Mouse (Mus musculus): ENCODE data around the gene Odf3l2. TPM values are rescaled to one million over a fixed set of nuclear protein-coding genes. Genes with fewer than 3 reads are reported as not detected.

Odf3l2 gene
- not detected in 2 replicates for polyA plus RNA-seq (2015; fragmentation: Nextera tagmentation; extraction: Ambion mirVana)

GRCm38 (mm10) chr10:79645711-79646110, at the start of gene Odf3l2:
Gene Odf3l2, minus strand, starts transcription at chr10:79645738.
- H3K4me1 ChIP-seq = no peaks in the 10 kb centered on the region
- H3K9ac ChIP-seq = no peak within 1 kb of the TSS
- no peaks in the 10 kb centered on the region for H3K27me3 ChIP-seq
- 58% methylated on average over 8 of the region's 8 CpGs for WGBS
- H3K9me3 ChIP-seq = no peaks in the 10 kb centered on the region
- no peak within 1 kb of the TSS for H3K4me3 ChIP-seq
- H3K4me2 ChIP-seq = no peak within 1 kb of the TSS
- no peak for ATAC-seq (ENCODE audit: borderline replicate concordance, extremely low read depth, low FRiP score, low TSS enrichment)
- H3K36me3 ChIP-seq = no peaks in the 10 kb centered on the region
- H3K27ac ChIP-seq = no peak within 1 kb of the TSS

GRCm38 (mm10) chr10:79694379-79694655, 48.8 kb upstream of the Odf3l2 start:
- H3K4me2 ChIP-seq = no peak overlapping the region
- no peak overlapping the region for H3K27ac ChIP-seq
- ATAC-seq (ENCODE audit: borderline replicate concordance, extremely low read depth, low FRiP score, low TSS enrichment) = no peak
- H3K4me3 ChIP-seq = no peak overlapping the region
- WGBS = 72% methylated on average over 6 of the region's 6 CpGs
- H3K27me3 ChIP-seq = no peaks in the 10 kb centered on the region
- H3K9me3 ChIP-seq = no peaks in the 10 kb centered on the region
- peaks cover 33% of the 10 kb centered on the region for H3K4me1 ChIP-seq
- no peak overlapping the region for H3K9ac ChIP-seq
- H3K36me3 ChIP-seq = peaks cover under 1% of the 10 kb centered on the region; the same call in 1 of the 2 replicates

DNA sequence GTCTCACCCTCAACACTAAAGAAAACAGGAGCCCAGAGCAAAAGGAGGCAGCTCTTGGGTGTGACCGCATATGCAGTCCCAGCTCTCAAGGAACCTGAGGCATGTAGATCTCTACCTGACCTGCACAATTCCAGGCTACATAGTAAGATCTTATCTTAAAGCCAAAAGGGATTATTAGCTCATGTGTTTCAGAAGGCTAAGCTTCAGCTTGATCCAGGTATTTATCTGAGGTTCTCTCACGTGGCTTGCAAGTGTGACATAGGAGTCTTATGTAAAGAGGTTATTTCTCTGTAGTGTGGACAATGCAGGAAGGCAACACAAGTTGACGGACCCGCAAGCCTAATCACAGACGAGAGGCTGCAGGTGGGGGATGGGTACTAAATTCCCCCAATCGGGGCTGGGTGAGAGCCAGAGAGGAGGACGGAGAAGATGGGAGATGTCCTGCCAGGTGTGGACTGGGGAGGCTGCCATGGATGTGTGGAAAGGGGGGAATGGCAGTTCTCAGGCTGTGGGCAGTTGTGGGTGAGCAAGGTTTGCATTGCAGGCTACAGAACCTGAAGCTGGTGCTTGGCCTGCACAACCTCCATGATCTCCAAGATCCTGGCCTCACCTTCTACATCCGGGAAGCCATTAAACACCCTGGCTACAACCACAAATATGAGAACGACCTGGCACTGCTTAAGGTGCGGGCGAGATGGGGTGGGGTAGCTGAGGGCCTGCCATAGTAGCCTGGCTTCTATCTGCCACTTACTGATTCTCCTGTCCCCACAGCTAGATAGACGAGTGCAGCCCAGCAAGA, 48.2 kb upstream of the Odf3l2 start:
- Histone ChIP-seq H3K27ac (no peak overlapping the region), H3K36me3 (peaks cover 6% of the 10 kb centered on the region), H3K4me1 (peaks cover 33% of the 10 kb centered on the region), H3K4me3 (no peak overlapping the region), H3K9ac (no peak overlapping the region), H3K9me3 (no peaks in the 10 kb centered on the region), H3K4me2 (no peak overlapping the region), H3K27me3 (no peaks in the 10 kb centered on the region)
- WGBS = 63% methylated on average over 12 of the region's 12 CpGs
- no peak for ATAC-seq (ENCODE audit: borderline replicate concordance, extremely low read depth, low FRiP score, low TSS enrichment)

DNA sequence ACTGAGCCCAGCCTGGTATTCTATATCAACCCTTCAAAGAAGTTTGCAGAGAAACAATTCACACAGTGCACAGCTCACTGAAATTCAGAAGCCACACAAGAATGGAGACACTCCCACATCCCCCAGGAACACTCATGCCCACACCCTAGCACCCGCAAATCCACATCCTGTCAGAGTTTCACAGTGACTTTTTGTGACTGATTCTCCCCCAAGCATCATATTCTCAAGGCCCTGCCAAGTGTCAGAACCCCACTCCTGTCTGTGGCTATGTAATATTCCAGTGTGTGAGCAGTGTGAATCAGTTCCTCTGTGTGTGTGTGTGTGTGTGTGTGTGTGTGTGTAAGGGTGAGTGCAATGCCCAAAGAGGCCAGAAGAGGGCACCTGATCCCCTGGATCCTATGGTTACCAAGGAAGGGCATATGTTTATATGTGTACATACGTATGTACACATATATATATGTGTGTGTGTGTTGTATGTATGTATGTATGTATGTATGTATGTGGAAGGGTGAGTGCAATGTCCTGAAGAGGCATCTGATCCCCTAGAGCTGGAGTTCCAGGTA, 46.5 kb upstream of the Odf3l2 start:
- Histone ChIP-seq H3K9ac (no peak overlapping the region), H3K4me3 (no peak overlapping the region), H3K36me3 (peaks cover 23% of the 10 kb centered on the region), H3K4me1 (peaks cover 18% of the 10 kb centered on the region), H3K27ac (no peak overlapping the region), H3K27me3 (no peaks in the 10 kb centered on the region), H3K4me2 (no peak overlapping the region), H3K9me3 (no peaks in the 10 kb centered on the region)
- 93% methylated on average over 2 of the region's 2 CpGs for WGBS
- ATAC-seq (ENCODE audit: borderline replicate concordance, extremely low read depth, low FRiP score, low TSS enrichment) = no peak

GRCm38 (mm10) chr10:79689178-79689577, 43.6 kb upstream of the Odf3l2 start:
- H3K9me3 ChIP-seq = no peaks in the 10 kb centered on the region
- no peaks in the 10 kb centered on the region for H3K27me3 ChIP-seq
- peaks cover 2% of the 10 kb centered on the region; the same call in 1 of the 2 replicates for H3K4me1 ChIP-seq
- WGBS = 84% methylated on average over 3 of the region's 3 CpGs
- H3K27ac ChIP-seq = no peak overlapping the region
- no peak for ATAC-seq (ENCODE audit: borderline replicate concordance, extremely low read depth, low FRiP score, low TSS enrichment)
- H3K4me3 ChIP-seq = no peak overlapping the region
- no peak overlapping the region for H3K9ac ChIP-seq
- H3K36me3 ChIP-seq = peaks cover 52% of the 10 kb centered on the region
- H3K4me2 ChIP-seq = no peak overlapping the region

DNA sequence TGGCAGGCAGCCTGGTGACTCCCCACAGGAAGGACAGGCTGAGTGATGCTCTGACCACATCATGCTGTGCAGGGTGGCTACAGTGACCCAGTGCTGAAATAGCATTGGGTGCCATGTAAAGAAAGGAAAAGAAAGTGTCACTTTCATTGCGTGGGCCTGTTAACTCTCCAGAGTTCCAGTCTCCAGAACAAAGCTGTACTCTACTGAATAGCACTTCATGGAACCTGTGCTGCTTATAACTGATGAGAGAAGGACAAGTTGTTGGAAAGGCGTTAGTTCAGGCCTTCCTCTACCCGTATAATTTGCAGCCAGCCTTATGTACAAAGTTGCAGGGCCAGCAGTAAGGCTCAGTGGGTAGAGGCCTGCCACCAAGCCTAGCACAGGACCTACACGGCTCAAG, 43.2 kb upstream of the Odf3l2 start, which contains the start of gene Gzmm:
Gene Gzmm (plus strand): TSS at position 301 of the 400 bp plus-strand sequence.
- Histone ChIP-seq H3K27me3 (no peaks in the 10 kb centered on the region), H3K9me3 (no peaks in the 10 kb centered on the region), H3K4me1 (peaks cover 7% of the 10 kb centered on the region), H3K4me3 (no peak within 1 kb of the TSS), H3K9ac (no peak within 1 kb of the TSS), H3K36me3 (peaks cover 54% of the 10 kb centered on the region), H3K27ac (no peak within 1 kb of the TSS), H3K4me2 (no peak within 1 kb of the TSS)
- WGBS = 82% methylated on average over 4 of the region's 4 CpGs
- no peak for ATAC-seq (ENCODE audit: borderline replicate concordance, extremely low read depth, low FRiP score, low TSS enrichment)

GRCm38 (mm10) chr10:79687513-79687912, 42.0 kb upstream of the Odf3l2 start:
- no peak overlapping the region for H3K27ac ChIP-seq
- no peaks in the 10 kb centered on the region for H3K9me3 ChIP-seq
- ATAC-seq (ENCODE audit: borderline replicate concordance, extremely low read depth, low FRiP score, low TSS enrichment) = no peak
- H3K36me3 ChIP-seq = peaks cover 54% of the 10 kb centered on the region
- H3K9ac ChIP-seq = no peak overlapping the region
- no peak overlapping the region for H3K4me3 ChIP-seq
- no peaks in the 10 kb centered on the region for H3K27me3 ChIP-seq
- peaks cover 16% of the 10 kb centered on the region for H3K4me1 ChIP-seq
- H3K4me2 ChIP-seq = no peak overlapping the region
- WGBS = 98% methylated on average over 6 of the region's 6 CpGs

- Histone ChIP-seq H3K36me3 (peaks cover 54% of the 10 kb centered on the region), H3K4me1 (peaks cover 16% of the 10 kb centered on the region), H3K4me2 (no peak overlapping the region), H3K27me3 (no peaks in the 10 kb centered on the region), H3K9me3 (no peaks in the 10 kb centered on the region), H3K9ac (no peak overlapping the region), H3K27ac (no peak overlapping the region), H3K4me3 (no peak overlapping the region)
- WGBS = 88% methylated on average over 1 of the region's 1 CpGs
- no peak for ATAC-seq (ENCODE audit: borderline replicate concordance, extremely low read depth, low FRiP score, low TSS enrichment)
These were observed 41.2 kb upstream of the Odf3l2 start for GRCm38 (mm10) chr10:79686691-79687090.

- Histone ChIP-seq H3K36me3 (peaks cover 54% of the 10 kb centered on the region), H3K4me3 (no peak overlapping the region), H3K27ac (no peak overlapping the region), H3K4me1 (peaks cover 18% of the 10 kb centered on the region), H3K27me3 (no peaks in the 10 kb centered on the region), H3K4me2 (no peak overlapping the region), H3K9ac (no peak overlapping the region), H3K9me3 (no peaks in the 10 kb centered on the region)
- ATAC-seq (ENCODE audit: borderline replicate concordance, extremely low read depth, low FRiP score, low TSS enrichment) = no peak
- WGBS = 92% methylated on average over 2 of the region's 2 CpGs
These were observed 40.7 kb upstream of the Odf3l2 start for GRCm38 (mm10) chr10:79686219-79686618.

DNA sequence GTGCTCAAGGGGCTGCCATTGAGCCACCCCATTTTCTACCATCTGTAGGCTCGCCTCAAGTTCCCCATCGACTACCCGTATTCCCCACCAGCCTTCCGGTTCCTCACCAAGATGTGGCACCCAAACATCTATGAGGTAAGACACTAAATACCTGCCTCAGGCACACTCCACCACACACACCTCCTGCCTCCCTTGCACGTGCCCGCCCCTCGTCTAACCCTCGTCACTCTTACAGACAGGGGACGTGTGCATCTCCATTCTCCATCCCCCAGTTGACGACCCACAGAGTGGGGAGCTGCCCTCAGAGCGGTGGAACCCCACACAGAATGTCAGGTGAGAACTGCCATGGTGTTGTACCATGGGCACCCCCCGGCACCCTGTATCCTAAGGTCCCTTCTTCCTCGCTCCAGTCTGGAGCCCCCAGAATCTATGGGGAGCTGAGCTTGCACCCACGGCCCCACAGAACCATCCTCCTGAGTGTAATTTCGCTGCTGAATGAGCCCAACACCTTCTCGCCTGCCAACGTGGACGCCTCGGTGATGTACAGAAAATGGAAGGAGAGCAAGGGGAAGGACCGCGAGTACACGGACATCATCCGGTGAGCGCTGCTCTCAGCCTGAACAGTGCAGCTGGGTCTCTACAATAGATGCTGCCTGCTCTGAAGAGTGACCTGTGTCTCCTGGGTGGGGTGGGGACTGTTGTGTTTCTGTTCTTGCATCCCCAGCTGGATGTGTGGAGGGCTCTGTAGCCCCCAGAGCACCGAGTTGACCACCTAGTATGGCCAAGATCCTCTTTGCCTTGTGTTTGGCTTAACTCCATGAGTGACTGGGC, 39.4 kb upstream of the Odf3l2 start:
- 92% methylated on average over 25 of the region's 25 CpGs for WGBS
- H3K27me3 ChIP-seq = no peaks in the 10 kb centered on the region
- no peak overlapping the region for H3K4me2 ChIP-seq
- no peak overlapping the region for H3K27ac ChIP-seq
- no peak overlapping the region for H3K4me3 ChIP-seq
- H3K36me3 ChIP-seq = peaks cover 54% of the 10 kb centered on the region
- ATAC-seq (ENCODE audit: borderline replicate concordance, extremely low read depth, low FRiP score, low TSS enrichment) = no peak
- H3K4me1 ChIP-seq = peaks cover 25% of the 10 kb centered on the region
- no peak overlapping the region; the same call in 1 of the 2 replicates for H3K9ac ChIP-seq
- no peaks in the 10 kb centered on the region for H3K9me3 ChIP-seq

DNA sequence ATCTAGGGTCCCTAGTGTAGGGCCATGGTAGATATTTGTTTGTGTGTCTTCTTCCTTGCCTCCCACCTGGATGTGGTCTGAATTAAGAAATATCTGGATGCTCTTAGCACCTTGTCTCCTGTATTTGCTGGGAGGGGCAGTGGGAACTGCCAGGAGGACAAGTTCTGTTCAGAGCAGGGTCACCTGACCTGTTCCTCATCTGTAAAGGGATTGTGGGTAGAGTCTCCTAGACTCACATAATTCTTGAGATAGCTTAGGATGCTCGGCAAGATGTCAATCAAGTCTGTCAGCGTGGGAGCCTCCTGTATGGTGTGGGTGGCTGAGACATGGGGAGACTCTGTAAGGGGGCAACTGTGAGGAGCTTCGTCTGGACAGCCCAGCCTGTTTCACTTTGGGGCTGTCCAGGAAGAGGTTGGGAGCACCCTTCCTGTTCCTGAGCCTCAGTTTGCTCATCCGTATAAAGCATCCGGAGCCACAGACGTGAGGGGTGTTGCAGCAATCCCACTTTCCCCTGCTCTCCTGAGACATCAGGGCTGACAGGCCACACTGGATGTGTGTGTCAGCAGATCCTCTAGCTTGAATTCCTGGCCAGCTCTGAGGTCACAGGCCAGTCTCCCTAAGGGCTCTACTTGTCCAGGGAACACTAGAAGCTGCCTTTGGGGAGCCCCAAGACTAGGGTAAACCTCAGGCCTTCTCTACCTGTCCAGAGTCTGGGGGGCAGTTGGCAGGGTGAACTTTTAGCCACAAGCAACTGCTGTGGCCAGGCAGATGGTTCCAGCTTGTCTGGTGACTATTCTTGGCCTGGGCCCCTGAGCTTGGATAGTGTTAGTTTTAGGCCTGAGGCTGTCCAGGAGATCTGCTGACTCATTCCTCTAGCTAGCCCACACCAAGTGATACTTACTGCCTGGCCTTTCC, 38.4 kb upstream of the Odf3l2 start:
- H3K9ac ChIP-seq = peak overlapping the region; percentile 86
- no peaks in the 10 kb centered on the region for H3K27me3 ChIP-seq
- no peaks in the 10 kb centered on the region for H3K9me3 ChIP-seq
- H3K27ac ChIP-seq = no peak overlapping the region
- peaks cover 50% of the 10 kb centered on the region for H3K36me3 ChIP-seq
- peak overlapping the region; percentile 69 for H3K4me3 ChIP-seq
- peak overlapping the region; percentile 91 for H3K4me2 ChIP-seq
- 74% methylated on average over 6 of the region's 6 CpGs for WGBS
- ATAC-seq (ENCODE audit: borderline replicate concordance, extremely low read depth, low FRiP score, low TSS enrichment) = no peak
- peaks cover 25% of the 10 kb centered on the region for H3K4me1 ChIP-seq
